Mouse (Mus musculus) G1E (cell line): ENCODE measurements around the gene Paqr4.

Experiments
- CTCF ChIP-seq: IDR thresholded peaks from 2 replicates; pipeline ENCODE4 v1.5.1; 2012; ENCODE audit warnings: low read depth, low read length, inconsistent platforms, mixed read lengths
- TAL1 ChIP-seq: conservative IDR thresholded peaks from 2 replicates; pipeline ENCODE4 v1.6.1; 2012; ENCODE audit warnings: low read depth, low read length, inconsistent platforms, mixed read lengths

DNA sequence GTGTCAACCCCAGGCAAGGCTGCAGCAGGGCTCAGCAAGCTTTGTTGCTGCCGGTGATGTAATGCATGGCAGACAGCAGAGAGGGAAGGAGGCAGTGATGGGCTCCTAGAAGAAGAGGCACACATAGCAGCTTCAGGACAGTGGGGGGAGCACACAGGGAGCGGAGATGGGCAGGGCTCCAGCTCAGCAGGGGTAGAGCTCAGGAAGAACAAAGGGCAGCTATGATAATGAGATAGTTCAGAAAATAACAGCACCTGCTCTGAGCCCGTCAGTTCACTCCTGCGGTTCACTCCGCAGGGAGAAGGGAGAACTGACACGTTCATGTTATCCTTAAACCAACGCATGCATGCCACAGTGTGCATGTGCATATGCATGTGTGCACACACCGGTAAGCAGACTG is 18.1 kb upstream of the Paqr4 start:
- TF ChIP-seq CTCF: no peak
- TF ChIP-seq TAL1: no peak
